Mouse (Mus musculus): Measurements from ENCODE around the gene Zfp108.
"Not testable (repeated sequence)": the region's sequence is repeated elsewhere in the genome, so short reads cannot be mapped to it uniquely, and the experiment has no call there.

The Zfp108 gene

GRCm38 (mm10) chr7:24254633-24255474 lies at the start of gene Zfp108:
Gene Zfp108, plus strand, starts transcription at chr7:24254794.
- DNase-seq: peak; percentile 95

GRCm38 (mm10) chr7:24207488-24208261 lies 46.9 kb upstream of the Zfp108 start:
- DNase-seq: peak; percentile 87

GRCm38 (mm10) chr7:24208282-24208886 lies 46.2 kb upstream of the Zfp108 start:
- DNase-seq: no peak

- no peak for DNase-seq
Observed at GRCm38 (mm10) chr7:24210296-24210695, 44.3 kb upstream of the Zfp108 start.

DNA sequence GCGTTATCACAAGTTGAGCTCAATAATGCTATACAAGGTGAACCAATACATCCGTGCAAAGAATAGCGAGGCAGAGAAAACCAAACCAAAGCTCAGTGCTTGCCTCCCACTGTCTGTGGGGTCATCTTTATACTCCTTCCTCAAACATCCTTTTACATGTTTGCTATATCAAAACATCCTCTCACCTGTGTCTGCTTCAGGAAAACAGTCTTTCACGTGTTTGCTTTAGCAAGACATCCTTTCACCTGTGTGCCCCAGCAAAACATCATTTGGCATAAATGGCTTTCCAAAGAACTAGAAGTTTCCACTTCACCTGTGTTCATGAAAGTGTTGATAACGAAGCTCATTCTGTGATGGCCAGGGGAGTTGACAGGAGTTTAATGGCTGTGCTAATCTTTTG lies 43.3 kb upstream of the Zfp108 start, which contains the start of gene Zfp111:
Gene Zfp111, minus strand, starts transcription at position 101 of the 400 bp plus-strand sequence.
- DNase-seq: no peak

GRCm38 (mm10) chr7:24237040-24237791 lies 17.4 kb upstream of the Zfp108 start, which contains the start of gene Zfp109:
Gene Zfp109, minus strand, starts transcription at chr7:24237560.
- DNase-seq: peak; percentile 81

- no peak for DNase-seq
Observed at GRCm38 (mm10) chr7:24253779-24254615, 597 bp upstream of the Zfp108 start.

GRCm38 (mm10) chr7:24259306-24259999 lies 4.9 kb downstream of the Zfp108 start:
- DNase-seq: peak; percentile 10

GRCm38 (mm10) chr7:24260000-24260312 lies 5.4 kb downstream of the Zfp108 start:
- no peak for DNase-seq

DNA sequence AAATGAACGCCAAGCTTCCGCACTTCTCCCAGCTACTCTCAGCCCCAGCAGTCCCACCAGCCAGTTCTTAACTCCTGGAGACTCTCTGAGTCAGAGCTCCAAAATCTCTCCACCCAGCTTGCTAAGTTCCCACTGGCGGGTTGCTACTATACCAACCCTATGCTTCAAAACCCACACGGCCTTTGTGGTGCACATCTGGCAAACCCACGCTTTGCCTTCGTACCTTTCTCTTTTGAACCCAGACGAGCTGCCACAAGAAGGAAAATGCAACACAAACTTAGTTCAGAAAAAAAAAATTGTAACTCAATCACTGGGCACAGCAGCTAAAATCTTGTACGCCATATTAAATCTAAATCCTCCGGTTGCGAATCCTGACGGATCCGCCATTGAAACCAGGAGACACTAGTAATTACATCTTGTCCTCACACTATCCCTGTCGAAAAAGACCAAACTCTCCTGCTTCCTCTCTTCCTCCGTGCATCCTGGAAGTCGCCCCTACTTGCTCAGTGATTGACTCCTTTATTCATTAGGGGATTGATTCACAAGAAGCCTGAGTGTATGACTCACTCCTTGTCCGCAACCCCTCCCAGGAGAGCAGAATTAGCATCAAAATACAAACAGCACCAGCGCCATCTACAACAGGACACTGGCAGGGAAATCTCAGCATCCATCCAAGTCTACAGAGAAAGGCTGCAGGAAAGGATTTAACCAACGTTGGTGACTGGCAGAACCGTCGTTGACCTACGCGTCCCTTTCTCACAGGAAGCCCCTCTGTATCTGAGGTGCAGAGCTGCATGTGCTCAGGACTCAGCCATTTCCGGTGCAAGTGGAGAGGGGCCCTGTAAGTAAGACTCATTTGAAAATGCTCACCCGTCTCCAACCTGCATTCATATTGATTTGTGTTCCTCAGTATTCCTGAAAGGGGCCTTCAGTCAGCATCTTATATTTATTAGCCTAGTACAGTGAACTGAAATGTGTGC lies 13.9 kb downstream of the Zfp108 start:
- no peak for DNase-seq

DNA sequence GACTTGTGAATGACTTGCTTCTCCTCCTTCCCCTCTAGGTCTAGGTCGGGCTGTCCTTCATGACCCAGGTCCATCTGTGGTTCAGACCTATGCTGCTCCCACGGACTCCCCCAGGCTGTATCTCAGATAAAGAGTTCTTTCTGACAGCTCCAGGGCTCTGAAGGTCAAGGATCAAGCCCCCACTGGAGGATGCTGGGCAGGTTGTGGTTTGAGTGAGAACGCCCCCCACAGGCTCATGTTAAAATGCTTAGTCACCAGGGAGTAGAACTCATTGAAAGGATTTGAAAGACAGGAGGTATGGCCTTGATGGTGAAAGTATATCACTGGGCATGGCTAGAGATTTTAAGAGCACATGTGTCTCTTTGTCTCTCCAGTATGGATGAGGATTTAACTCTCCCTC lies 14.7 kb downstream of the Zfp108 start:
- no peak for DNase-seq

GRCm38 (mm10) chr7:24269667-24270287 lies 15.2 kb downstream of the Zfp108 start:
- no peak for DNase-seq

GRCm38 (mm10) chr7:24270288-24270672 lies 15.7 kb downstream of the Zfp108 start, which contains the start of gene Zfp93:
Gene Zfp93, plus strand, starts transcription at chr7:24270420.
- DNase-seq: peak; percentile 90

DNA sequence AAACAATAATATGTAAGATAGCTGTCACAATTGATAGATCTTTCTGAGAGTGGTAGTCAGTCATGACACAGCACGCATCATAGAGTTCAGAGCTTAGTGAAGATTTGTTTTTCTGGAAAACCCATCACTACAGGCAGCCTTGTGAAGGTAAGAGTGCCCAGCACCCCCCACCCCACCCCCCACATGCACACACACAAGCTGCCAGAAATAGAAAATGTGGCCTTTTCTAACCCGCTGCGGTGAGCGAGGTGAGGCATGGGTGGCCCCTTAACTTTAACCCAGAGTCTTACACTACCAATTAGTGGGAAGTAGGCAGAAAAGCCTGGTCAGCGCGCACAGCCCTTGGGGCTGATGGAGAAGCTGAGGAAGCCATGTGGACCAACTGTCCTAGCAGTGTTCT lies 16.6 kb downstream of the Zfp108 start:
- no peak for DNase-seq

DNA sequence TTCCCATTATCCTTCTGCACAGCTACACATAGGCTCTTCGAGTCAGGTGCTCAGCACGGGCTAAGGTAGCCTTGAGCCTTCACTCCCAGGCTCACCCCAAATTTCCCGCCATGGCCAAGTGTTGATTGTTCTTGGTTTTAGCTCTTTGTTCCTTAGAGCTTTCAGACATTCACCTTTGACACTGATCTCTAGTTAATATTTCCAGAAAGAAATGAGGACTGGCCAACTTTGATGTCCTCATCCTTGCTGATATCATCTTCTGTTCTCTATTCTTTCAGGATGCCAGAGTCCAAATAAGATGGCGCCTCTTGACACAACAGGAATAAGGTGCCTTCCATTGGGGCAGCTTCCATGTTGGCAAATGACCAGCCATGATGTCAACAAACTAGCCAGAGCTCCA lies 19.9 kb downstream of the Zfp108 start:
- no peak for DNase-seq

- not testable (repeated sequence) for DNase-seq
Observed at GRCm38 (mm10) chr7:24278771-24279170, 24.2 kb downstream of the Zfp108 start.

- DNase-seq: no peak
Observed at GRCm38 (mm10) chr7:24280031-24280857, 25.6 kb downstream of the Zfp108 start.

GRCm38 (mm10) chr7:24280858-24281145 lies 26.2 kb downstream of the Zfp108 start:
- no peak for DNase-seq

- DNase-seq: no peak
Observed at GRCm38 (mm10) chr7:24286090-24286489, 31.5 kb downstream of the Zfp108 start.

Measured in lung, postnatal 36 days (tissue).